Mouse (Mus musculus): ENCODE measurements around the gene Lrrc32.

Gene Lrrc32

DNA sequence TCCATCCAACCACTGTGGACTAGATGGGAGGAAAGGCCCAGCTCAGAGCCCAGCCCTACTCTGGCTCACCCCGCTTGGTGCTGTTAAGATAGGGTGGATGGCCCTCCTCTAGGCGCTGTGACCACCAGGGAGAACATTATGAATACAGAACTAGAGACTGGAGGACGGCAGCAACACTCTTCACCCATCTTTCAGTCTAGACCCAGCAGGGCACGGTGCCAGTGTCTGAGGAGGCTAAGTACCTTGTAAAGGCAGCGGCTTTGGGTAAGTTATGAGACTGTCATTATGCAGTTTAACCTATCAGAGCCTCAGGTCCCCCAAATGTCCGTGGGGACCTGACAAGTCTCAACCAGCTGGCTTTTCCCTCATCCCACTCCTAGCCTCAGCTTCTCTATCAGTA is at the start of gene Lrrc32:
Gene Lrrc32 (plus strand): TSS at position 153 of the 400 bp plus-strand sequence.
- peak in 1 of 2 experiments; percentile 24 for DNase-seq (ENCODE audit: low spot score in 2 of 2)

DNA sequence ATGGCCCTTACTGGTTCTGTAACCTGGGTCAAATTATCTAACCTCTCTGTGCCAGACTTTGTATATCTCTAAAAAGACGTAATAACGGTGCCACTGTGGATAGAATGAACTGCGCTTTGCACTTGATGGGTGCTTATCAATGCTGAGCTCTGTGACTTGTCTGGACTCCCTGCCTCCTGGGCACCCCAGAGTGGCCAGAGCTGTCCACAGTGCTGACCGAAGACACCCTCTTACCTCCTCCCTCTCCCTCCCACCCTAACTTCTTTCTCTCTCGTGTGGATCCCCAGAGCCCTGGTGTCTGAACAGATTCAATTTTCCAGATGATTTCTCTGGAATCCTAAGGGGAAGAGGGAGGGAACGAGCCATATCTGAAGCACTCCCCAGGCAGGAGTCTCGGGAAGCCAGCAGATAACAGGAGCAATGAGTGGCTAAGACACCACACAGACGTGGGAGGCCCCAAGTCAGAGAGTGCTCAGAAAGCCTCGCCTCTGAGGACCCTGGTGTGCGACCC is 49.1 kb upstream of the Lrrc32 start, which contains the start of gene Gucy2d:
Gene Gucy2d (plus strand): TSS at position 461 of the 511 bp plus-strand sequence.
- no peak for DNase-seq (ENCODE audit: low spot score in 2 of 2)

DNA sequence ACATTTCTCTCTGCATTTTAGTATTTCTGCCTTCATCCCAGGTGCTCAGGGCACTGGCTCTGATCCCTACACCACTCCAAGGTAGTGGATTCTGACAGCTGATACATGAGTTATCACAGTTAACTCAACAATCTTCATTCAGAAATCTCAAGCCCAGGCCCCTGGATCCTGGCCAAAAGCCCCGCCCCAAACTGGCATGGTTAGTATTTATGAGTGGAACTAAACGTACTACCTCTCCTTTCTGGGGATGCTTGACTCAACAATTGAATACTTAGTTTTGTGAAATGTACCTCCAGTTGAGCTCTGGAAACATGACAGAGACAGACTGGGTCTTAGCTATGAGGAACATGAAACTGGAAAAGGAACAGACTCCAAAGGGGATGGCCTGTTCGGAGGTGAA is 42.2 kb upstream of the Lrrc32 start:
- DNase-seq (ENCODE audit: low spot score in 2 of 2), result no peak

DNA sequence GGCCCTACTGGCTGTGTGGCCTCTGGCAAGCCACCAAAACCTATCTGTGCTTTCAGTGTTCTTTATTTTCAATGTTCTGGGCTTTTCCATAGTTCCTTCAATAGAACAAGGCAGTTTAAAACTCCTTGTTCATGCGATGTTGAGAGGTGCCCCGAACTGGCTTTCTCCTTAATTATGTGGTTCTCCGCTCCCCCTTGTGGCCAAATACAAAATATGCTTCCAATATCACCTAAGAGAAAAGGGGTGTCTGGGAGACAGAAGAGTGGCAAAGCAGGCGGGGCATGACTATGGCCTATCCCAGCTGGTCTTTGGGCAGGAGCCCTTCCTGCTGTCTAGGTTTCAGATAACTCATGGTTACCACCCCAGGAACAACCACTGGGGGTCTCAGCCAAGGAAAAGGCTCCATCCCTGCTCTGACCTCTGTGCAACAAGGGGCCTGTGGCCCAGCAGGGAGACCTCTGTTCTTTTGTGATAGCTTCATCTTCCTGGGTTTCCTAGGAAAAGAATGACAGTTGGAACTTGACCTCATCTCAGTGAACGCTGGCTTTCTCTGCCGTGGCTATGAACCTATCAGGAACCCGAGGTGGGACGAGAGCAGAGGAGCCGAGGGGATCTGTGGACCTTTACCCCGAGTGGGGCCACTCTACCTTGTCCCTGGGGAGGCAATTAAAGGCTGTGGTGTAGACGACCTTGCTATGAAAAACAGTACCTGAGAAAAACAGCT is 41.3 kb upstream of the Lrrc32 start:
- DNase-seq (ENCODE audit: low spot score in 2 of 2), result peak in 1 of 2 experiments; percentile 51

DNA sequence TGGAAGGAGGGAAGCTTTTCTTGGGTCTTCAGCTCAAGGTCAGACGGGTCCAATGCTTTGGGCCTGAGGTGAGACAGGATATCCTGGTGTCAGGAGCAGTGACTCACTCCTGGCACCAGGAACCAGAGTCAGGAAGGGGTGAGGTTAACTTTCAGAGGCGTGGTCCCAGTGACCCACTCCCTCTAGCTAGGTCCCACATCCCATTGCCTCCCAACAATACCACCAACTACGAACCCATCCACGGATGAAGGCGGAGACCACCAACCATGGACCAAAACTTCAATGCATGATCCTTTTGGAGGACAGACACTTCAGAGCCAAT is 40.8 kb upstream of the Lrrc32 start:
- no peak for DNase-seq (ENCODE audit: low spot score in 2 of 2)

DNA sequence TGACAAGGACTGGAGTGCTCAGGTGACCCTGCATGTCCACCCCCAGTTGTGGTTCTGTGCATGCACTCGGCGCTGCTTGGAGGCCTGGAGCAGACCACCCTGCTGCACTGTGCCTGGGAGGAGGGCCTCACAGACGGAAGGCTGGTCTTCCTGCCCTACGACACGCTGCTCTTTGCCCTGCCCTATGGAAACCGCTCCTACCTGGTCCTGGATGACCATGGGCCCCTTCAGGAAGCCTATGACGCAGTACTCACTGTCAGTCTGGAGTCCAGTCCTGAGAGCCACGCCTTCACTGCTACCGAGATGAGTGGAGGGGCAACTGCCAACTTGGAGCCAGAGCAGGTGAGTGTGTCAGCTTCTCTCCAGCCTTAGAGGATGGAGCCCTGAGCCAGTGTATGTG is 39.4 kb upstream of the Lrrc32 start:
- no peak for DNase-seq (ENCODE audit: low spot score in 2 of 2)

DNA sequence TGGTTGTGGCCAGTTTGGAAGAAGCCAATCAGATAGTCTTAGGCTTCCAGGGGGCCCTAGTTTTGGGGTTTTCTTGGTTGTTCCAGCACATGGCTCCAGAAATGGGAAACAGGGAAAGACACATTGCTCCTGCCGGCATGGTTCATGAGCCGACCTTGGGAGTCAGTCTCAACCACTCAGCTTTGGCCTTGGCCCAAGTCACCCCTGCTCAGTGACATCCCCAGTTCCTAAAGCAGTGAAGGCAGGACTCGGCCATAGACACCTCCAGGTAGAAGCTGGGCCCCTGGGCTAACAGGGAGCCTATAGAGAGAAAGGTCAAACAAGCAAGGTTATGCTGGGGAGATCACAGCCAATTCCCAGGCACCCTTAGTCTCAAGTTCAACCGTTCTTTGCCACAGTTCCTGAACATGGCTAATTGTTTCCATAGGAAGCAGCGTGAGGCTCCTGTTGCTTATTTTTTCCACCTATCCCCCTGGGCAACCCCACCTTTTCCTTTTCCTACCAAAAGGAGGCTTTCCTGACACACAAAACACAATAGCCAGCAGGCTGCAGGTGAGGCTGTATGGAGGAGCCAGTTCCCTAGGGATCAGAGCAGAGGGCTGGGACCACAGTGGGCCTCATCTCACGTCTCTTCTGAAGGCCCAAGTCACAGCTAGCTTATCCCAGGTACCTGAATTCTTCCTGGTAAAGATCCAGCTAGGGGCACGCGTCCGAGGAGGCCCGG is 34.5 kb upstream of the Lrrc32 start:
- DNase-seq (ENCODE audit: low spot score in 2 of 2), result no peak

DNA sequence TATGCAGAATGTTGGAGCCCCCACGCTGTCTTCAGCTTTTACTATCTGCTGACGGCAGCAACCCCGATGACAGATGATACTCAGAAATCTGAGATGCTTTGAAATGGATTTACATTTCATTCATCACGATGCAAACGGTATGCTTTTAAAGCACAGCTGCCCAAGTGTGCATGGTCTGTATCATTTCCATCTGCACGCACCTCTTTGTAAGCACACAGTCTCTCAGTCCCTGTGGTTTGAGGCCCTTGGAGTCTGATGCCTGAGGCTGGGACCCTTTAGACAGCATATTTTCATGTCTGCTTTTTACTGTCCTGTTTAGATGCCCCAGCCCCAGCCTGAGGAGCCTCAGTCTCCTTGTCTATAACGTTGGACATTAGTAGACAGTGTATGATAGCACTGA is 28.8 kb upstream of the Lrrc32 start:
- DNase-seq (ENCODE audit: low spot score in 2 of 2), result no peak

DNA sequence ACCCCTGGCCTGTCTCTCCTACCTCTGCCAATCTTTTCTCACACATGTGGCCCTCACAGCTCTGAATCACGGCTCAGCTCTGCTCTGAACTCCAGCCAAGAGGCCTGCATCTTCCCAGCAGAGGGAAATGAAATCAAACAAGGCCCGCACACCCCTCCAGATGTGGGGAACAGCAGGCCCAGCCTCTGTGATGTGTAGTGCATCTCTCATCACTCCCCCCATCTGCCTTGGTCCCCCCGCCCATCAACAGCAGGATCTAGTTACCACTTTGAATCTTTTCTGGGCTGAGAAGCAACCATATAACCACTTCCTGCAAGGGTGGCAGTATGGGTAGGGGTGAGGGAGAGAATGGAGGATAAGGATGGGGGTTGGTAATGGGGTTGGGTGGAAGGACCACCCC is 20.0 kb upstream of the Lrrc32 start:
- peak; percentile 45 to 60 for DNase-seq (ENCODE audit: low spot score in 2 of 2)

DNA sequence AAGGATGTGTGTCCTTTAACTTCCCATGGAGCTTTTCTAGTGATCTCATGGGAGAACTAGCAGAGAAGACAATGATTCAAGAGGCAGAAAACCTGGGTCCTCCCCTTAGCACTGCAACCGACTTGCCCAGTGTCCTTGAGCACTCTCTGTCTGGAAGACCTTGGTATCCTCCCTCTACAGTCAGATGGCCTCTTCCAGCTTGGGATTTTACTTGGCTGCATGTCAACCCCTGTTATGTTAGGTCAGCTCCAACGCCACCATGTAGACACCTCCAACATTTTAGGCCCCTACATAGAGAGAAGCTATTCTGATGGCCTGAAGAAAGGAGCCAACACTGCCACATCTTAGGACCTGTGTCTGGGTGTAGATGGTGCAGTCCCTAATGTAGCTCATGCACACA is 16.6 kb upstream of the Lrrc32 start:
- no peak for DNase-seq (ENCODE audit: low spot score in 2 of 2)

DNA sequence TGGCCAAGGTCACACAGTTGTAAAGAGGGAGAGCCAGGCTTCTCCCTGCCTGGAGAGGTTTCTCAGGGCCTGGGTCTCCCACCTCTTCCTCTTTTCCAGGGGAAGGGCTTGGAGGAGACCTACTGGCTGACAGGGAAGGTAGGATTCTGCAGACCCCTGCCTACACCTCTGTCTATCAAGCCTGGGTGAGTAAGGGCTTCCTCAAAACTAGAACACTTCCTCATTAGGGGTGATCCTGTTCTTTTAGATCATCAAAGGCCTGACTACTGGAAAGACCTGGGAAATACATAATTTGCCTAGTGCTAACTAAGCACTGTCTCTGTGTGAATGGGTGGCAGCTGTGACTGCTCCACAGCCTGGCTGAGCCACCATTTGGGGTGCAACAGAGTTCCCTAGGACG is 14.5 kb upstream of the Lrrc32 start:
- no peak for DNase-seq (ENCODE audit: low spot score in 2 of 2)

DNA sequence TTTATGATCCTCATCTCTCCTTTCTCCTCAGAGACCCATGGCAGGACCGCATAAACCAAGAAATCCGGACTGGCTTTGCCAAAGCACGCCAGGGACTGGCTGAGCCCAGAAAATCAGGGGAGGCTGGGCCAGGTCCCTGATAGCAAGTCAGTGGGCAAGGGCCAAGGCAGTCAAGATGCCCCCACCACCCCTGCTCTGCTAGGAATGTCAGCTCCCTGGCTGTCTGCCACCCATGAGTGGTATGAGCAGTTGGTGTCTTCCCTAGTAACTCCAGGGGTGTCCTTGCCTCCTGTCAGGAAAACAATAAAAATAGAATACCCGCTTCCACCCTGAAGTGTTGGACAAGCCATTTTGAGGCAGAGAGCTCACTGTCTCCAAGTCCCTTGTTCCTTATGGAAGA is 11.9 kb upstream of the Lrrc32 start:
- DNase-seq (ENCODE audit: low spot score in 2 of 2), result no peak

DNA sequence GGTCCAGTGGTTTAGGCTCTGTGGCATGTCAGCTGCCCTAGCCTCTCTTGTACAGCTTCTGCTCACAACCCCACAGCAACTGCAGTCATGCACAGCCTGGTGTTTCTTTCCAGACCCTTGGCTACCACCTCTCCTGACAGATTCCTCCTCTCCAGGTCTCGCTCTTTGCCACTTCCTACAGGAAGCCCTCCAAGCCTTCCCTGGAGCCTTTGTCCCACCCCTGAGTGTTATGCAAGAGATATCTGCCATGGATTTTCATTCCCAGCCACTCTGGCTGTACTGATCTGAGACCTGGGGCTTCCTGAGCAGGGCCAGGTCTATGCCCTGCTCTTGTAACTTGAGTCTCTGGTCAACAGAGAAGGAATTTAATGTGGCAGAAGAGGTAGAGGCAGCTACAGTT is 8.6 kb upstream of the Lrrc32 start:
- DNase-seq (ENCODE audit: low spot score in 2 of 2), result no peak

DNA sequence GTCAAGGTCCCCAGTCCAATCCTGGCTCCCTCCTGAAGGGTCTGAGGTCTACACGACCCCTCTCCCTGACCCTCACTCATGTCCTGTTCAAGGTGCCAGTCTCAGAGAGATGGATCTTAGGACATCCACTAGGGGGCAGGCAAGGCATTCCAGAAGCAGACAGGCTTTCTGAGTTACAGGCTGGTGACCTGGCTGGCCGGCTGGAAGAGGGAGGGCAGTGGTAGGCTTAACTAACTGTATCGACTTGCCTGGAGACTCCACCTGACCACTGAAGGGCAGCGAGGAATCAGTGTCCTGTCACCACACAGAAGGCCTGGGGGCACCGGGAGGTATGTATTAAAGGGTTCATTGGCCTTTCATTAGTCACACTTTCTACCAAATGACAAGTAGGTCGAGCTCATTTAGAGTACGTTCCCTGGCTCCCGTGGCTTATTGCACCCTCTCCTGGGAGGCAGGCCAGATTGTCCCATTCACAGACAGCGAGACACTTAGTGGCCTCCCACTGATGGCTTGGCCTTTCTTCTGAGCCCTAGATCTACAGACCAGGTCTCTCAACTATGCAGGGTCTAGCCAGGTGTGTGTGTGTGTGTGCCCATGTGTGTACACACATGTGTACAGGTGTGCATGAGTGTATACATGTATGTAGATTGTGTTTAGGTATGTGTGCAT is 7.9 kb upstream of the Lrrc32 start:
- peak; percentile 57 to 87 for DNase-seq (ENCODE audit: low spot score in 2 of 2)

DNA sequence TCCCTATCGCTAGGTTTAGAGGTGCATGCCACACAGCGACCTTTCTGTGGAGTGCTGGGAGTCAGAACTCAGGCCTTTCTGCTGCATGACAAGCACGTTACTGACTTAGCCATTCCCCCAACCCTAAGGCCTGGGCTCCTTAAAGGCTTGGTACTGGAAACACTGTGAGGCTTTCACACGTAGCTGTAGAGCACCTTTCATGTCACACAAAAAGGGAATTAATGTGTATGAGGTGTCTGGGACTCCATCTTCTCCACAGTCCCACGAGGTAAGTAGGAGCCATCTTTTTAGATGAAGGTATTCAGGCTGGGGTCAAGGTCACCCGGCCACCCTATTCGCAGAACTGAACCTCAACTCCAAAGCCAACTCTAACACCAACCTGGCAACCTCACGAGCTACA is 7.2 kb upstream of the Lrrc32 start:
- no peak for DNase-seq (ENCODE audit: low spot score in 2 of 2)

DNA sequence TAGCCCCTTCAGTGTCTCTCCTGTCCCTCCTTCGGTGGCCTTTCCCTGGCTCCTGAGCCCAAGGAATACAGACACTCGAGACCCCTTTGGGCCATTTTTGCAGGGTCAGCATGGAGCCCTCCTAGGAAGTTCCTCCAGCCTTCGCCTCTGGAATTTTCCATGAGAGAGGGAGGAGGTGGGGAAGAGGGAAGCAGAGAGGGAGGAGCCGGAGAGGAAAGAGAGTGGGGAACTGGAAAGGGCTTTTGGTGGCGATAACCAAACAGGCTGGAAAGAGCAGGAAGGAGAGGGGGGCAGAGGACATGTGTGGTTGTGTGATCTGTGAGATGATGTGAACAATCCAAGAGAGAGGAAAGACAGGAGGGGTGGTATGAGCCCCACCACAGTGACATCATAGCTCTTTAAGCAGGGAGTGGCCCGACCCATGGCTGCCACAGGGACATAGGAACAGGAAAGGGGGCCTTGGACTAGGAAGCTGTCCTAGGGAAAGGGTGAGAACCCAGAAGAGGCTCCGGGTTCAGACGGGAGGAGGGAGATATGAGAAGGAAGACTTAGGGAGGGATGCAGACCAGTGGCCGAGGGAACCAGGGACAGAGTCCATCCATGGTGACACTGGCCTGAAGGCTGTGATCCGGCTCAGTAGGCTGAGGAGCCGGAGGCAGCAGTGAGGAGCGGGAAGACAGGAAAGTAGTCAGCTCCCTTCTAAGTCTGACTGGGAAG is 6.4 kb upstream of the Lrrc32 start:
- no peak for DNase-seq (ENCODE audit: low spot score in 2 of 2)

DNA sequence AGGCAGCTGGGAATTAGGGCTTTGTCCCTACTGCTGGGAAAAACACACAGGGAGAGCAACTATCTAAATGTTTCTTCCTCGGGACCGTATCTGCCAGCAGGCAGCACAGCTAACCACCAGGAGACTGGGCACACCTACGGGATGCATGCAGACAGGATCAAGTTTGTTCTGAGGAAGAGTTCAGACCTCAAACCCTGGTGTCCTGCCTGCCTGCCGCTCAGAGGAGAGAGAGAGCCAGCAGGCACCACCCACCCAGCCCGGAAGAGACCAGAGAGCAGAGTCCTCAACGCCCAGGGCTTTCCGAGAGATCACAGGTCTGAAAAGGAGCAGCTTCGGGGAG is 5.8 kb upstream of the Lrrc32 start:
- DNase-seq (ENCODE audit: low spot score in 2 of 2), result no peak

DNA sequence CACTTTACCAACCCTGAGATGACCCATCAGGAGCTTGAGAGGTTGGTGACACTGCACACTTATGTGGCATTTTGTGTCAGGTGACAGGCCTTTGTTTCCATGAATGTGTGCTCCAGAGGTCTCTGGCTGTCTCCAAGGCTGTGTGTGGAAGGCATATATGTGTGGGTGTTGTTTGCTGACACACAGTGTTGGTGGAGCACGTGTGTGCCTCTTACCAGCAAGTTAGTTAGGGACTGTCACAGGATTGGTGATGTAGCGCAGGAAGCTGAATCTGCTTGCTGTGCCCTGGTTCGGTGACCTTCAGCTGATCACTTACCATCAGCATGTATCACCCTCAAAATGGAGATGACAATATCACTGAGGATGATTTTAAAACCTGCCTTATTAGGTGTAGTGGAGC is 4.2 kb upstream of the Lrrc32 start:
- no peak for DNase-seq (ENCODE audit: low spot score in 2 of 2)

DNA sequence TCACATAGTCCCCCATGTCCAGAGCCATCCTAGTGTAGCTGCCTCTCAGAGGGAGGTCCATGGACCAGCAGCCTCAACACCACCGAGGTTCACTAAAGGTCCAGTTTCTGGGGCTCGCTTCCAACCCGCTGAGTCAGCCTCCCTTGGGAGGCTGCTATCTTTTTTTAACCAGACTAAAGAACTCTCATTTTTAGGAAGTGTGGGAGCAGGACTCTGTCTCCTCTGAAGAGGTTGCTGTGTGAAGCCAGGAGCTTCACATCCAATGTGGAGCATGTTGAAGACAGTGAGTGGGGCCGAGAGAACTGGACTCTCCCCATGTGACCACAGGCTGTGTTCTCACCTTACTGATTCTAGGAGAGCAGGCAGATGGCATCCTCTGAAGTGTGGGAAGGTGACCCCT is 3.6 kb upstream of the Lrrc32 start:
- no peak for DNase-seq (ENCODE audit: low spot score in 2 of 2)

DNA sequence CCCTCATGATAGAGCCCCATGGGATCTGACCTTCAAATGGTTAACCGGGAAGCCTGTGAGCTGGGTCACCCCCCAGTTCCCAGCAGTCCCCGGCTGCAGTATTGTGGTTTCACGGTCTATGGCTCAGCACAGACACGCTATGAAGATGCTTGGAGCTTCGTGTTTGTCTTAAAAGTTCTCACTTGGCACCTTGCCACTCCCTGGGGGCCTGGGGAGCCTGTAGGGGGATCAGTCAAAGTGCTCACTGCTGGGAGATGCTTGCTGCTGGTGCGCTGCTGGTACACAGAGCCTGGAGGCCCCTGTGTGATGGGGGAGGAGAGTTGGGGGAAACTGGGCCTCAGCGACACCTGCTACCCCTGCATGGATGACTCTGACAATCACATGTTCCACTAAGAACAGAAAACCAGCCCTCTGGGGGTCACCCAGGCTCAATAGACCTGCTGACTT is 2.6 kb upstream of the Lrrc32 start:
- peak; percentile 80 to 85 for DNase-seq (ENCODE audit: low spot score in 2 of 2)

DNA sequence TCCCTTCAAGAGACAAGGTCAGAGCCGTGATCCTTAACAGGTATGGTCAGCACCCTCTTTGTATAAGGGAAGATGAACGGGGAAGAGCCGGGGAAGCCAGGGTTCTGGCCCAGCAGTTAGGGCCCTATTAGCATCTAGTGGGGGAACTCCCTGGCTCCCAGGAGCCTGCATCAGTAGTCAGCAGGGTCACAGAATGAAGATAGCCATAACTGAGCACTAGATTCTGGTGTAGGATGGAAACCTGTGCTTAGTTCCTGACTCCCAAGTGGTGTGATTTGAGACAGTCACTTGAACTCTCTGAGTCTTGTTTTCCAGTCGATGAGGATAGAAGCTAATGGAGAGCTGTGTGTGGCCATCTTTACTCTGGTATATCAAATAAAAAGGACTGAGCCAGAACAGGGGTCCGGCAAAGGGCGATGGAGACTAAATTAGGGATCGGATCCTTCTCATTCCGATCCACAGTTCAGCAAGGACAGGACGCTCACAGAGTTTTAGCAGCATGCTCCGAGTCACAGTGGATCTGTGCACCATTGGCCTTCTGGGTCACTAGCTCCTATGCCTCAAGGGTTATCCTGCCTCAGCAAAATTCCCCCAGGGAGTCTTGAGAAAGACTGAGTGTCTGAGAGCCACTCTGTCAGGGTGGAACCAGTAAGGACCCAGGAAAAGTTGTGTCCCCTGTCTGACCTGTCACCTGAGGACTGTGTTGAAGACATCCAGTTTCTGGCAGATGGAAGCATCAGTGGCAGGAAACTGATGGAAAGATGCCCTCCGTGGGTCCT is 1.7 kb upstream of the Lrrc32 start:
- no peak for DNase-seq (ENCODE audit: low spot score in 2 of 2)
